Mouse (Mus musculus) brain, embryonic 14.5 days (tissue): ENCODE measurements around the gene Tmem269.
A peak's percentile ranks its signal among the peaks of the same experiment; 100 is the strongest.

Experiments
- CTCF ChIP-seq: fragments of 200-500 bp; IDR thresholded peaks from 2 replicates; pipeline ENCODE4 v1.5.1; 2012; ENCODE audit warnings: inconsistent platforms, mild to moderate bottlenecking, moderate library complexity, borderline replicate concordance; ENCODE audit not compliant: insufficient read depth, insufficient read length; ENCODE audit errors: extremely low read depth
- POLR2A ChIP-seq: fragments of 200-500 bp; IDR thresholded peaks from 2 replicates; pipeline ENCODE4 v1.6.1; 2012; ENCODE audit warnings: mild to moderate bottlenecking, inconsistent platforms, borderline replicate concordance; ENCODE audit not compliant: poor library complexity, insufficient read depth, insufficient read length, severe bottlenecking; ENCODE audit errors: extremely low read depth

DNA sequence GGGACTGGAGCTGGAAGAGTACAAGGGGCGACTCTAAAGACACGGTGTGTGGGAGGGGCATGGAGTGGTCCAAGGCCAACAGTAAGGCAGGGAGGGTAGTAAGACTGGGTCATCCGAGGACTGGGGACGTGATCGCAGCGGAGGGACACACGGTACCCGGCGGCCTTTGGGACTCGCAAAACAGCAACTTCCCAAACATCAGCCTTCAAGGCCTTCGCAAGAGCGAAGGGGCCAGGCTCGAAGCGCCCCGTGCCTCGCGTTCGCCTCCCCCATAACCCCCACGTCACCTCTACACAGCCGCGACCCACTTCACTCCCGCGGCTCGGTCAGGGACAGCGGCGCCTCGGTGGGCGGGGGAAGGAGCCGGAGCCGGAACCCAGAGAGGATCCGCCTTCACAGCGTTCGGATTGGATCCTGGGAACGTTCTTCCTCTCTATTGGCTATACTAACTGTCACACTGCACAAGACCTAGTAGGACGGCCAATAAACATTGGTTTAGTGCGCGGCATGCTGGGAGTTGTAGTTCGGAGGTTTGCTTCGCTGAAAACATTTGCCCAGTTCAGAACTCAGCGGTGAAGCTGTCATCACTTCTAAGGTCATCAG lies 44.1 kb downstream of the Tmem269 start, which contains the start of gene Zfp691:
- peak; percentile 65; the same call in 1 of the 2 replicates for TF ChIP-seq POLR2A
- TF ChIP-seq CTCF, result no peak
